Mouse (Mus musculus) liver, embryonic 11.5 days (tissue): ENCODE measurements around the gene Xpnpep3. TPM values are rescaled to one million over a fixed set of nuclear protein-coding genes. Genes with fewer than 3 reads are reported as not detected.

Experiments used
- ATAC-seq: fragments of 200-750 bp; cut with Nextera tagmentation; replicated peaks from 2 replicates; pipeline ENCODE4 v1.8.0; 2017; ENCODE audit warnings: moderate number of reproducible peaks, mild to moderate bottlenecking, moderate TSS enrichment, moderate library complexity; ENCODE audit not compliant: low FRiP score
- DNase-seq: peaks from one replicate; pipeline ENCODE4 v3.0.0-alpha.2; 2017; ENCODE audit warnings: low spot score
- H3K27ac ChIP-seq: fragments of 300-500 bp; sonication (generic); 2 replicates; pipeline ENCODE4 v1.5.1; 2014; ENCODE audit warnings: mild to moderate bottlenecking, low read depth, low read length, control low read depth
- H3K27me3 ChIP-seq: fragments of 300-500 bp; sonication (generic); replicated peaks from 2 replicates; pipeline ENCODE4 v1.6.1; 2014; ENCODE audit warnings: low read length, mixed read lengths; ENCODE audit not compliant: control insufficient read depth, insufficient read depth
- H3K36me3 ChIP-seq: fragments of 300-500 bp; sonication (generic); 2 replicates; pipeline ENCODE4 v1.6.1; 2014; ENCODE audit warnings: mild to moderate bottlenecking, low read length, moderate library complexity, mixed read lengths; ENCODE audit not compliant: control insufficient read depth, insufficient read depth
- H3K4me1 ChIP-seq: fragments of 300-500 bp; sonication (generic); replicated peaks from 2 replicates; pipeline ENCODE4 v1.6.1; 2014; ENCODE audit warnings: low read length, mixed read lengths; ENCODE audit not compliant: control insufficient read depth, insufficient read depth
- H3K4me2 ChIP-seq: fragments of 300-500 bp; sonication (generic); 2 replicates; pipeline ENCODE4 v1.6.1; 2014; ENCODE audit warnings: mild to moderate bottlenecking, control low read depth, moderate library complexity
- H3K4me3 ChIP-seq: fragments of 300-500 bp; sonication (generic); 2 replicates; pipeline ENCODE4 v1.5.1; 2014; ENCODE audit warnings: low read depth, low read length, control low read depth
- H3K9ac ChIP-seq: fragments of 300-500 bp; sonication (generic); 2 replicates; pipeline ENCODE4 v1.6.1; 2014; ENCODE audit warnings: low read depth, low read length, control low read depth
- H3K9me3 ChIP-seq: fragments of 300-500 bp; sonication (generic); 2 replicates; pipeline ENCODE4 v1.6.1; 2016; ENCODE audit warnings: low read length, inconsistent platforms, mixed read lengths; ENCODE audit not compliant: control insufficient read depth
- WGBS: fragments of 180-500 bp; shearing (Covaris S2); extraction: QIAGEN DNeasy Blood & Tissue Kit; methylation state at CpG from one replicate; pipeline ENCODE4 v1.1.7; 2014; 5-methylcytosine and 5-hydroxymethylcytosine counted together
- polyA plus RNA-seq: library from polyadenylated mRNA; unstranded; fragments of >200 nt; fragmentation: Nextera tagmentation; extraction: Ambion mirVana; gene quantifications from 2 replicates; pipeline ENCODE4 v1.2.1, GENCODE M21; 2014

The Xpnpep3 gene
- polyA plus RNA-seq: 12.4 and 13.1 TPM in 2 replicates

- peak within 1 kb of the TSS; percentile 73 for H3K27ac ChIP-seq
- H3K9me3 ChIP-seq: no peaks in the 10 kb centered on the region
- peak within 1 kb of the TSS; percentile 85 for H3K9ac ChIP-seq
- peak within 1 kb of the TSS; percentile 75 for H3K4me3 ChIP-seq
- no peaks in the 10 kb centered on the region for H3K27me3 ChIP-seq
- DNase-seq (peak; percentile 97), ATAC-seq (peak; percentile 99)
- H3K4me2 ChIP-seq: peak within 1 kb of the TSS; percentile 86
- H3K36me3 ChIP-seq: no peaks in the 10 kb centered on the region
- 0% methylated on average over 50 of the region's 50 CpGs for WGBS
- peaks cover 12% of the 10 kb centered on the region; the same call in 1 of the 2 replicates for H3K4me1 ChIP-seq
Measured at GRCm38 (mm10) chr15:81399638-81400315, at the start of gene Xpnpep3, which contains the start of gene St13. Gene Xpnpep3 (plus strand): TSS chr15:81400138. Gene St13 (minus strand): TSS chr15:81400077.

DNA sequence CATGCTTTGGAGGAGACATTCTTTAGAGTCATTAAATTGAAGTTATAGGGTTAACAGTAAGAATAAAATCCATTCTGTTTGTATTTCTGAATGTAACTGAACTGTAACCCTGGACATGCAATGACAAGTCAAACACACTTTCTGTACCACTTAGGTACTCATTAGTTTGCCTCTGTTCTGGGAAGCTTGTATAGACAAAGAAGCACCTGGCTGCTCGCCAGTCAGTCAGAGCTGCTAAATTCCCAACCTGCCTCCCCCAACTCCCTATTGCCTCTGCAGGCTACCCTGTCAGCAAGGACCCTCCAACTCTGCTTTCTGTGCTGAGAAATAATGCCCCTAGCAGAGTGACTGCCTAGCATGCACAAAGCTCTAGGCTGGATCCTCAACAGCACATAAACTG lies 49.5 kb upstream of the Xpnpep3 start:
- Histone ChIP-seq H3K4me1 (no peaks in the 10 kb centered on the region), H3K4me2 (no peak overlapping the region), H3K9ac (no peak overlapping the region), H3K9me3 (no peaks in the 10 kb centered on the region), H3K36me3 (no peaks in the 10 kb centered on the region), H3K4me3 (no peak overlapping the region), H3K27ac (no peak overlapping the region), H3K27me3 (no peaks in the 10 kb centered on the region)
- ATAC-seq: no peak
- DNase-seq: no peak
- WGBS: 42% methylated on average over 1 of the region's 1 CpGs

DNA sequence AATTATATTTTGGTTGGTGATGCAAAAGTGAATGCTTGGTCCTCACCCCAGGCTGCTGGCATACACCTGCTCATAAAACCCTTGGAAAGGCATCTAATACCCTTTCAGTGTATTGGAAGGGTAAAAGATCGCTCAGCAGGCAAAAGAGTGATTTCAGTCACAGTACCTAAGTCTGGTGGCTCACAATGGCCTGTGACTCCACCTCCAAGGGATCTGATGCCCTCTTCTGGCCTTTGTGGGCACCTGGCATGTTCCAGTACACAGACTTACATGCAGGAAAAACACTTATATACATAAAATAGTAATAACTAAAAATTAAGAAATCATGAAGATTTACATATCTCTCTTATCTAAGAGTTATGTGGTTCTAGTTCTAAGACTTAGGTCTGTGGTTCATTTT lies 47.3 kb upstream of the Xpnpep3 start:
- ATAC-seq: no peak
- Histone ChIP-seq H3K27me3 (no peaks in the 10 kb centered on the region), H3K9ac (no peak overlapping the region), H3K4me2 (no peak overlapping the region), H3K36me3 (no peaks in the 10 kb centered on the region), H3K9me3 (no peaks in the 10 kb centered on the region), H3K27ac (no peak overlapping the region), H3K4me1 (no peaks in the 10 kb centered on the region), H3K4me3 (no peak overlapping the region)
- no peak for DNase-seq
- 59% methylated on average over 1 of the region's 1 CpGs for WGBS

DNA sequence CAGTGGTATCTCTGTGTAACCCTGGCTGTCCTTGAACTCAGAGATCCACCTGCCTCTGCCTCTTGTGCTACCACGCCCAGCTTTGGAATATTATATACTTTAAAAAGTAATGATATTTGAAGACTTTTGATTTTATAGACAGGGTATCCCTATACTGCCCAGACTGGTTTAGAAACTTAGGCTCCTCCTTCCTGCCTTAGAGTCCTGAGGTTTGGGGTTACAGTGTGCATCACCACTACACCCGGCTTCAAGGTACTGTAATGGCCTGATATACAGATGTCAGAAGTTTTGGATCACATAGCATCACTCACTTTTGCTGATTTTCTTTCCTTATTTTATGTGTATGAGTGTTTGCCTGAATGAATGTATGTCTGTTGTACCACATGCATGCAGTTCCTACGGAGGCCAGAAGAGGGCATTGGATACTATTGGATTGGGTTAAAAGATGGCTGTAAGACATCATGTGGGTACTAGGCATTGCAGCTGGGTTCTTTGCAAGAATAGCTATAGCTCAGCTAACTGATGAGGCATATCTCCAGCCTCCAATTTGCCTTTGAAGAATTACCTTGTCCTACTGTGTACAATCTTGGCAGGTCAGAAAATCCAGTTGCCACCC lies 44.7 kb upstream of the Xpnpep3 start:
- H3K4me1 ChIP-seq: peaks cover 13% of the 10 kb centered on the region
- no peak overlapping the region for H3K27ac ChIP-seq
- H3K4me3 ChIP-seq: no peak overlapping the region
- DNase-seq (peak; percentile 45), ATAC-seq (0 out of 2 replicates have a peak, but pooled peaks have one; percentile 43)
- no peaks in the 10 kb centered on the region for H3K36me3 ChIP-seq
- H3K4me2 ChIP-seq: no peak overlapping the region
- WGBS: 54% methylated on average over 3 of the region's 3 CpGs
- H3K9ac ChIP-seq: no peak overlapping the region
- H3K9me3 ChIP-seq: no peaks in the 10 kb centered on the region
- no peaks in the 10 kb centered on the region for H3K27me3 ChIP-seq

DNA sequence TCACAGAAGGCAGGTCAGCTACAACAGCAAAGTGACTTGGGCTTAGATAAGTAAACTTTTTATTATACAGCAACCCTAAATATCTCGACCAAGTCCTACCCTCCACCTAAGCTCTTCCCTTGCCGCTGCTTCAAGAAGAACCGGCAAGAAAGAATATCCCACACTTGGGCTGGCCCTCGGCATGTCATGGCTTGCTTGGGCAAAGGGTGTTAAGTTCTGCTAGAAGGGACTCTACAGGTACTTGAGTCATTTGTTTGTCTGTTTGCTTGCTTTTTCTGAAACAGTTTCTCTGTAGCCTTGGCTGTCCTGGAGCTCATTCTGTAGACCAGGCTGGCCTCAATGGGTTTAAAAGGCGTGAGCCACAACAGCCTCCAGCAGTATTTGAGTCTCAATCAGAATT lies 43.0 kb upstream of the Xpnpep3 start:
- DNase-seq: no peak
- no peak overlapping the region for H3K27ac ChIP-seq
- no peak overlapping the region for H3K9ac ChIP-seq
- H3K27me3 ChIP-seq: no peaks in the 10 kb centered on the region
- 52% methylated on average over 5 of the region's 5 CpGs for WGBS
- H3K4me1 ChIP-seq: peaks cover 20% of the 10 kb centered on the region
- no peaks in the 10 kb centered on the region for H3K9me3 ChIP-seq
- no peak overlapping the region for H3K4me2 ChIP-seq
- no peaks in the 10 kb centered on the region for H3K36me3 ChIP-seq
- no peak for ATAC-seq
- H3K4me3 ChIP-seq: no peak overlapping the region

- no peak for DNase-seq
- H3K9me3 ChIP-seq: no peaks in the 10 kb centered on the region
- H3K36me3 ChIP-seq: peaks cover 5% of the 10 kb centered on the region
- WGBS: 69% methylated on average over 3 of the region's 3 CpGs
- no peak overlapping the region for H3K27ac ChIP-seq
- no peak for ATAC-seq
- no peak overlapping the region for H3K9ac ChIP-seq
- no peak overlapping the region for H3K4me3 ChIP-seq
- peaks cover 28% of the 10 kb centered on the region for H3K4me1 ChIP-seq
- no peaks in the 10 kb centered on the region for H3K27me3 ChIP-seq
- peak overlapping the region; percentile 90 for H3K4me2 ChIP-seq
Measured at GRCm38 (mm10) chr15:81358943-81359342, 41.0 kb upstream of the Xpnpep3 start.

GRCm38 (mm10) chr15:81359421-81359820 lies 40.5 kb upstream of the Xpnpep3 start:
- H3K4me1 ChIP-seq: peaks cover 28% of the 10 kb centered on the region
- H3K27me3 ChIP-seq: no peaks in the 10 kb centered on the region
- H3K4me2 ChIP-seq: peak overlapping the region; percentile 90
- WGBS: 88% methylated on average over 5 of the region's 5 CpGs
- H3K27ac ChIP-seq: no peak overlapping the region
- peak overlapping the region; percentile 73; the same call in 1 of the 2 replicates for H3K4me3 ChIP-seq
- H3K36me3 ChIP-seq: peaks cover 7% of the 10 kb centered on the region
- ATAC-seq (no peak), DNase-seq (no peak)
- H3K9ac ChIP-seq: no peak overlapping the region
- H3K9me3 ChIP-seq: no peaks in the 10 kb centered on the region

GRCm38 (mm10) chr15:81360345-81361021 lies 39.5 kb upstream of the Xpnpep3 start, which contains the start of gene Slc25a17:
Gene Slc25a17 (minus strand): TSS chr15:81360812.
- ATAC-seq: peak; percentile 97
- peaks cover 10% of the 10 kb centered on the region for H3K36me3 ChIP-seq
- H3K9me3 ChIP-seq: no peaks in the 10 kb centered on the region
- H3K27ac ChIP-seq: peak within 1 kb of the TSS; percentile 80
- peaks cover 28% of the 10 kb centered on the region for H3K4me1 ChIP-seq
- WGBS: under 1% methylated on average over 30 of the region's 30 CpGs
- peak; percentile 91 for DNase-seq
- peak within 1 kb of the TSS; percentile 90 for H3K4me2 ChIP-seq
- H3K27me3 ChIP-seq: no peaks in the 10 kb centered on the region
- peak within 1 kb of the TSS; percentile 69 for H3K9ac ChIP-seq
- H3K4me3 ChIP-seq: peak within 1 kb of the TSS; percentile 73
